Mouse (Mus musculus): ENCODE data around the gene Cybrd1.

Gene Cybrd1

DNA sequence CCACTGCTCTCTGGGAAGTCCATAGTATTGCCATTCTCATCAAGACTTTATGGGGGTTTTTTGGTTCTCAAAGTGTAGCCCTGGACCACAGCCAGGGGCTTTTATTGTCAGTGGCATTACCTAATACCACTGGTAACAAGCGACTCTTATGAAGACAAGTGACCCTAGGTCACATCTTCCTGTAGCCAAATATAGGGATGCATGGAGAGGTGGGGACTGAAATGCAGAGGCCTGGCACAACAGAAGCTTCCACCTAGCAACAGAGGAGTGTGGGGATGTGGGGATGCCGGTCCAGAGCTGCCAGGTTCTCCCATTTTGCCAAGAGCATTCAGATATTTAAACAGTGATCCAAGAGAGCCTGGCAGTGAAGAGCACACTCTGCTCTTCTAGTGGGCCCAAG is 5.9 kb downstream of the Cybrd1 start:
- DNase-seq (ENCODE audit: low spot score): no peak

GRCm38 (mm10) chr2:71127779-71128534 is 10.2 kb downstream of the Cybrd1 start:
- DNase-seq (ENCODE audit: low spot score): no peak

GRCm38 (mm10) chr2:71130366-71130765 is 12.6 kb downstream of the Cybrd1 start:
- DNase-seq (ENCODE audit: low spot score): no peak

GRCm38 (mm10) chr2:71131866-71132496 is 14.3 kb downstream of the Cybrd1 start:
- no peak for DNase-seq (ENCODE audit: low spot score)

DNA sequence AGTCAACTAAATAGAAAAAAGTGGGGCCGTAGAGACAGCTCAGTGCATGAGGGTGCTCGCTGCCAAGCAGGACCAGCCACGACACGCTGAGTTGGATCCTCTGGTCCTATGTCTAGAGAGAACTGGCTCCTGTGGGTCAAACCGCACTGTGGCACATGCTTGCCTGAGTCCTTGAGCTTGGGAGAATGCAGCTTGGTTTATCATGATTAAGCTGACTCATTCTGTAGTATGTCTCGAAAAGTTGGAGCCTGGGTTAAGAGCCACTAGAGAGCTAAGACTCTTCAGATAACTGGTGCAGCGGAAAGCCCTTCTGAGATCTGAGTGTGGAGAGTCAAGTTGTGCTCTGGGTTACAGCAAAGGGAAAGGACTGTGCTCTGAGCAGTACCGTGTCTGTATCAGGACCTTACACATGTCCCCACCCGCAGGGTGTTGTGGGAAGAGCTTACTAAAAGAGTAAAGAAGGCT is 16.4 kb downstream of the Cybrd1 start:
- DNase-seq (ENCODE audit: low spot score): no peak

DNA sequence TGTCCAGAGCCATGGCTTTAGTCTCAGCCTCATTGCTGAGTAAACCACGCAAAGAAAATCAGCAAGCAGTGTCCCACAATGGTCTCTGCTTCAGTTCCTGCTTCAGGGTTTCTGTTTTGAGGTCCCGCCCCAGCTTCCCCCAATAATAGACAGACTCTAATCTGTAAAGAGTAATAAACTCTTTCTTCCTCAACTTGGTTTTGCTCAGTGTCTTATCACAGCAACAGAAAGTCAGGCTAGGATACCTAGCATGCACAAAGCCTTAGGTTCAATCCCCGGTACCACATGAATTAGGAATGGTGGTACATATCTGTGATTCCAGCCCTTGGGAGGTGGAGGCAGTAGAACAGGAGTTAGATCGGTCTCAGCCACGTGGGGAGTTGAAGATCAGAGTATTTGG is 17.1 kb downstream of the Cybrd1 start:
- no peak for DNase-seq (ENCODE audit: low spot score)

DNA sequence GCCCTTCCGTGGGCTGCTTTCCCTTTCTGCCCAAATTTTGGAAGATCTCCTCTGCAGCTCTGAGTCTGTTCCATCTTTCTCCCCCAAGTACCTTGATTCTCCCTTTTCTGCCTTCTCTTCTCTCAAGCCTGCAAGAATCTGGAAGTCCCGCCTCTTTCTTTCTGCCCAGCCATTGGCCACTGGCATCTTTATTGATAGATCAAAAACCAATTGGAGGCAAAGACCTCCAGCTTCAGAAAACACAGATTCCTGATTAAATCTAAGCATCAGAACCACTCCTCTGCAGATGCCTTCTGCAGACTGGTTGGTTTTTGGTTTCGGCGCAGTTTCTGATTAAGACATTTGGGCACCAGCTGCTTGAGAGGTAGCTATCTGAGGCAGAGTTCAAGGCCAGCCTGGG is 22.9 kb downstream of the Cybrd1 start:
- no peak for DNase-seq (ENCODE audit: low spot score)

DNA sequence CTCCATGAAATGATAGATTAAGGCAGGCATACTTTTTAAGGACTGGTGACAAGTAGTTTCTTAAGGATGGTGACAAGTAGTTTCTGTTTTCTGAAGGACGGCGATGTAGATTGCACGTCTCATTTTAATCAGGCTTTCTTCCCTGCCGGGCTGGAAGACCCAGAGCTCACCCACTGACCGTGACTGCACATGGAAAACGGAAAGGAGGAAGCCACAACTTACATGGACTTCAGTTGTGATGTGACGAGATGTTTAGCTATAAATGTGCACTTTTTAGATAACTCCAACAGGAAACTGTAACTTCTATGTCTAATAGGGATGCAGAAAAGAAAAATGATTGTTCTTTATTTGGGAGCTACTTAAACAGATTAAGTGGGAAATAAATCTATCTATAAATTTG is 24.7 kb downstream of the Cybrd1 start:
- no peak for DNase-seq (ENCODE audit: low spot score)

DNA sequence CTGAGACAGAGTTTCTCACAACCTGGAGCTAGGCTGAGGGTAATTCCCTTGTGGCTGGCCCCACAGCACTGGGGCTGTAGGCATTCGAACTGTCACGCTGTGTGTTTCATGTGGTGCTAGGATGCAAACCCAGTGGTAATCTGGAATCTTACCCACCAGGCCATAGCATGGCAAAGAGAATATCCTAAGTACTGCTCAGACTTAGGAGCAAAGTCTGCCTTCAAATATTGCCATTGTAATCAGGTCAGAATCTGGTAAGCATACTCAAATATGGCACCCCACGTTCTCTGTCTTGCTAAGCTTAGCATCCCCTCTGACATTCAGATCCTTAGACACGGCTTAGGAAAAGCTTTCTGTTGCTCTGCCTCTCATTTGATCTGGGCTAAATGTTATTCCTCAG is 28.1 kb downstream of the Cybrd1 start:
- no peak for DNase-seq (ENCODE audit: low spot score)

- no peak for DNase-seq (ENCODE audit: low spot score)
Measured at GRCm38 (mm10) chr2:71146266-71146665, 28.5 kb downstream of the Cybrd1 start.

DNA sequence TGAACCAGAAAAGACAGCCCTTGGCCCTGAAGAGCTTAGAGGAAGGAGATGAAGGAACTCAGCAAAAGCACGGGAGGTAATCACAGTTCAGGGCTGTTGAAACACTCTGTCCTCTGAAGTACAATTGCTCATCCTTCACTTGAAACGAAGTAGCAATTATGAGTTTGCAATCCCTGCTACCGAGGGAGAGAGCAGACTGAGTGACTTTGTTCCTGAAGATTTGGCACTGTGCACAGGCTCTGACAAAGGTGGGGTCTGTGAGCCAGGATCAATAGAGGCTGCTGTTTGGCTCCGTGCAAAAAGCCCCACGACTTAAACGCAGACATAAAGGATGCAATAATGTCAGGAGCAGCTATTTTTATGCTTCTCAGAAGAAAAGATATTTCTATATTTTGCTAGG is 30.1 kb downstream of the Cybrd1 start:
- no peak for DNase-seq (ENCODE audit: low spot score)

DNA sequence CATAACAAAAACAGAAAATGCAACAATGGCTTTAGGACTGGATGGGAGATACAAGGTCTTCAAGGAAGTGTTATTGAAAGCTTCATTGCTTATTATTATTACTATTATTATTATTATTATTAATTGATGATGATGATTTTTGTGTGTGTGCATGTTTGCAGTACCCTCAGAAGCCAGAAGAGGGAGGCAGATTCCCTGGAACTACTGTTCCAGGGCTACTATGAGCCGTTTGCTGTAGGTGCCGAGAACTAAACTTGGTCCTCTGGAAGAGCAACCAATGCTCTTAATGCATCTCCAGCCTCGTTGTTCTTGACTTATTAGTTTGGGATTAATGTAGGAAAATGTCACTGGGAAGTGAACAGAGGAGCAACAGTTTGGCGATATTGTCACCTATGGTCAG is 34.4 kb downstream of the Cybrd1 start:
- DNase-seq (ENCODE audit: low spot score): no peak

DNA sequence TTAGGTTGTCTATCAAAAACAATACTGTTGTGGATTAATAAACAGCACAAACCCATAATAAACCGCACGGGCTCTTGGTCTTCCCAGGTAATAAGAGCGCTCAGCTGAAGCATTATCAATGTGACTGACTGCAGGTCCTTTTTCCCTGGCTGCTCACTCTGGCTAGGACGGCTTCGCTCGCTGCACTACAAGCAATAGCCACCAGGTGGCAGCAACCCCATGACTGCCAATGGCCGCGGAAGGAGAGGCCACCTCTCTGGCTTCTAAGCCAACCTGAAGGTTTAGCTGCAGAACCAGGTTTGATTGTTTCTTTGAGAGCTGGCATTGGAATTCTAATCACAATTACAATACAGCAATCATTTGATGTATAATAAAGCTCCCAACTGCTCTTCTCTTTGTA is 37.8 kb downstream of the Cybrd1 start:
- peak; percentile 19 for DNase-seq (ENCODE audit: low spot score)

GRCm38 (mm10) chr2:71156446-71156845 is 38.7 kb downstream of the Cybrd1 start:
- DNase-seq (ENCODE audit: low spot score): no peak

GRCm38 (mm10) chr2:71157881-71158280 is 40.2 kb downstream of the Cybrd1 start:
- no peak for DNase-seq (ENCODE audit: low spot score)

- DNase-seq (ENCODE audit: low spot score): no peak
Measured at GRCm38 (mm10) chr2:71159576-71160306, 42.0 kb downstream of the Cybrd1 start.

GRCm38 (mm10) chr2:71160307-71160861 is 42.7 kb downstream of the Cybrd1 start:
- DNase-seq (ENCODE audit: low spot score): no peak

DNA sequence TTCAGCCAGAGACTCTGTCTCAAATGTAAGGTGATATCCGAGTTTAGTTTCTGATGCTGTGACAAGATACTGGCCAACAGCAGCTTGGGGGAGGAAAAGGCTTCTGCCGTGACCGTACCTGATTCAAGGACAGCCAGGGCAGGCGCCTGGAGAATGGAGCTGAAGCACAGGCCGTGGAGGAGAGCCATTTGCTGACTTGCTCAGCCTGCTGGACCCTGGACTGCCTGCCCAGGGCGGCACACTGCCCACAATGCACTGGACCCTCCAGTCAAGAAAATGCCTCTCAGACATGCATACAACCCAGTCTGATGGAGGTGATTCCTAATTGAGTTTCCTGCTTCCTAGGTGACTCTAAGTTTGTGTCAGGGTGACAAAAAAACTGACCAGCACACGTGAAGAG is 43.8 kb downstream of the Cybrd1 start:
- DNase-seq (ENCODE audit: low spot score): no peak

DNA sequence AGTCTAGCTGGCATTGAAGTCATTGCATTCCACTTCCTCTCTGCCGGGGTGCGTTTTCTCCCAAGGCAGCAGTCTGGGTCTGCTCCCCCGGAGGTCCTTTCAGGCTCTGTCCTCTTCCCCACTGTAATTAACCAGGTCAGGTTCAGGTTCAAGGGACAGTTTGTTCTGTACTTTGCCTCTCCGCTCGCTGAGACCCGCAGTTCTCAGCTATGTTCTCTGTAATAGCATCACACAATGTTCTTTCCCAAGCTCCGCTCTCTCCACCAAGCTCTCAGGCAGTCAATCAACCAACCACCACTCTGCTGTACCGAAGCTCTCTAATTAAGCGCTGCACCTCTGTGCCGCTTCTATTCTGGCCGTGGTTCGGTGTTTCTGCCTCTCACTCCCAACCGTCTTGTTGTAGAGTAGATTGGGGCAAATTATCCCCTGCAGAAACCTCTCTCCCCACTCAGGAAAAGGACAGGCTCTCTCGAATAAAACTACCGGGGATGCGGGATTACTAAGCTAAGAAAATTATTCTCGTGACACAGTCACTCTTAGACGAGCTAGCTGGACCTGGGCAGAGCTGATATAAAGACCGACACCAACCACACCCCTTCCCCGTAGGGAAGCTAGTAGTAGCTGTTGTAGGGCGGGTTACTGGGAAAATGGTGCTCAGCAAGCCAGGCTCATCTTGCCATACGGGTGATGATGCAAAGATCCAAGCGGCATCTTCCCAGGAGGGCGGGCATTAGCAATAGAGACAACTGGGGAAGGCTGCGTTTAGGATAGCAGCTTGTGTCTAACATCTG is 45.3 kb downstream of the Cybrd1 start:
- DNase-seq (ENCODE audit: low spot score): no peak

DNA sequence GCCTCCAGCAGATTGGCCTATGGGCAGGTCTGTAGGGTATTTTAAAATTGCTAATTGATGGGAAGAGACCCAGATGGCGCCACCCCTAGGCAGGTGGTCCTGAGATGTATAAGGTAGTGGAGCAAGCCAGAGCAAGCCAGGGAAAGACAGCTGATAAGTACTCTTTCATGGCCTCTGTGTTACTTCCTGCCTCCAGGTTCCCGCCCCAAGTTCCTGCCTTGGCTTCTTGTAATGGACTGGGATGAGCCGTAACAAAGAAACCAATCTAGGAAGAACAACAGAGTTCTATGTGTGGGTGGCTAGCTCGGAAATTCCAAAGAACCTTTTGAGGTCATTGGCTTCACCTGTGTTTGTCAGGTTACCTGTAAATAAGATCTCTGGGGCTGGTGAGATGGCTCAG is 49.5 kb downstream of the Cybrd1 start:
- DNase-seq (ENCODE audit: low spot score): no peak

- no peak for DNase-seq (ENCODE audit: low spot score)
Measured at GRCm38 (mm10) chr2:71168461-71169021, 50.8 kb downstream of the Cybrd1 start.

GRCm38 (mm10) chr2:71173031-71173430 is 55.3 kb downstream of the Cybrd1 start:
- no peak for DNase-seq (ENCODE audit: low spot score)
